ENCODE assay signal across 8 mouse cellular contexts in genomic region chr2:122630465-122631225, GRCm38 (mm10). TPM values are rescaled to one million over a fixed set of nuclear protein-coding genes. Genes with fewer than 3 reads are reported as not detected.
A peak's percentile ranks its signal among the peaks of the same experiment; 100 is the strongest.
DNase-seq lines count a peak whose midpoint lies in the region; ATAC-seq lines count a peak whose summit lies in the region.

No protein-coding gene starts in this region.

- peak overlapping the region; percentile 98 for H3K4me2 ChIP-seq in hindbrain, embryonic 13.5 days

- peak overlapping the region; percentile 98 for H3K9ac ChIP-seq in hindbrain, embryonic 13.5 days

- DNase-seq in R1 (ENCODE audit: low read depth, low spot score): peak; percentile 92
- peak; percentile 88 to 91 for DNase-seq in cerebellum, postnatal 14 days
- DNase-seq in frontal cortex, postnatal 14 days (ENCODE audit: low spot score in 2 of 2): peak; percentile 81 to 83
- peak; percentile 90 for DNase-seq in layer of hippocampus, postnatal 36 days
- peak; percentile 90 for DNase-seq in lung, postnatal 25 days (ENCODE audit: low spot score)
- DNase-seq in retina, adult 2 months (ENCODE audit: low read depth, low spot score): peak; percentile 81
- DNase-seq in thymus, postnatal 25 days: peak; percentile 85

- H3K4me1 ChIP-seq in hindbrain, embryonic 13.5 days (replicated peaks): peaks cover 17% of the 10 kb centered on the region

- H3K36me3 ChIP-seq in hindbrain, embryonic 13.5 days: peaks cover 19% of the 10 kb centered on the region

- no peaks in the 10 kb centered on the region for H3K9me3 ChIP-seq in hindbrain, embryonic 13.5 days

- under 1% methylated on average over 75 of the region's 75 CpGs for WGBS in hindbrain, embryonic 13.5 days

- peak; percentile 88 for ATAC-seq in hindbrain, embryonic 13.5 days (ENCODE audit: low FRiP score)

- peak overlapping the region; percentile 100 for H3K4me3 ChIP-seq in hindbrain, embryonic 13.5 days

- H3K27me3 ChIP-seq in hindbrain, embryonic 13.5 days: 0 out of 2 replicates have a peak, but pooled peaks cover 6% of the 10 kb centered on the region

- peak overlapping the region; percentile 87 for H3K27ac ChIP-seq in hindbrain, embryonic 13.5 days

RNA-seq across cellular contexts. Expression of gene AA467197, which starts 6.1 kb away (rescaled TPM):
- polyA plus RNA-seq in hindbrain, embryonic 13.5 days (2015; fragmentation: Nextera tagmentation; extraction: Ambion mirVana): 0.66 TPM in 1 of 2 replicates, not detected in the other
- total RNA-seq in layer of hippocampus, postnatal 36 days (2021): 1 to 10 TPM in 1 of 2 experiments, not detected in 1; 1.5 TPM

RNA-seq across cellular contexts. Expression of gene Gatm, which starts 19.5 kb away (rescaled TPM):
- polyA plus RNA-seq in hindbrain, embryonic 13.5 days (2015; fragmentation: Nextera tagmentation; extraction: Ambion mirVana): 26.8 and 27.3 TPM in 2 replicates
- 10 to 100 TPM; 58.7 to 60.1 TPM for total RNA-seq in layer of hippocampus, postnatal 36 days (2021)

Comparison
In these comparisons a context has a peak if more than half of its experiments do, and no peak if none do; other contexts are left out.
1. Peak in every context shown above with its lines: DNase-seq, ATAC-seq, H3K4me3 ChIP-seq and H3K27ac ChIP-seq.